Mouse (Mus musculus) limb, embryonic 14.5 days (tissue): ENCODE measurements around the gene Pabpn1l. TPM values are rescaled to one million over a fixed set of nuclear protein-coding genes. Genes with fewer than 3 reads are reported as not detected.

Experiments
- ATAC-seq: fragments of 200-750 bp; cut with Nextera tagmentation; 2 replicates; pipeline ENCODE4 v1.8.0; 2017; ENCODE audit warnings: low read depth, moderate number of reproducible peaks, moderate TSS enrichment; ENCODE audit not compliant: low FRiP score
- DNase-seq: peaks from one replicate; pipeline ENCODE4 v3.0.0-alpha.2; 2015; ENCODE audit warnings: low spot score
- H3K27ac ChIP-seq: fragments of 300-500 bp; sonication (generic); replicated peaks from 2 replicates; pipeline ENCODE4 v1.5.1; 2014; ENCODE audit warnings: low read depth, mild to moderate bottlenecking, low read length, moderate library complexity, mixed read lengths
- H3K27me3 ChIP-seq: fragments of 300-500 bp; sonication (generic); 2 replicates; pipeline ENCODE4 v1.6.1; 2014; ENCODE audit warnings: low read length, mixed read lengths; ENCODE audit not compliant: control insufficient read depth, insufficient read depth
- H3K36me3 ChIP-seq: fragments of 300-500 bp; sonication (generic); 2 replicates; pipeline ENCODE4 v1.6.1; 2014; ENCODE audit warnings: mild to moderate bottlenecking, low read length, moderate library complexity, mixed read lengths; ENCODE audit not compliant: control insufficient read depth, insufficient read depth
- H3K4me1 ChIP-seq: fragments of 300-500 bp; sonication (generic); 2 replicates; pipeline ENCODE4 v1.6.1; 2014; ENCODE audit warnings: antibody characterized with exemption, low read length, mixed read lengths; ENCODE audit not compliant: control insufficient read depth, insufficient read depth
- H3K4me2 ChIP-seq: fragments of 300-500 bp; sonication (generic); replicated peaks from 2 replicates; pipeline ENCODE4 v1.6.1; 2014; ENCODE audit warnings: low read depth, mild to moderate bottlenecking, low read length, moderate library complexity; ENCODE audit not compliant: severe bottlenecking
- H3K4me3 ChIP-seq: fragments of 300-500 bp; sonication (generic); replicated peaks from 2 replicates; pipeline ENCODE4 v1.5.1; 2014; ENCODE audit warnings: low read length
- H3K9ac ChIP-seq: fragments of 300-500 bp; sonication (generic); 2 replicates; pipeline ENCODE4 v1.6.1; 2014; ENCODE audit warnings: mild to moderate bottlenecking, low read depth, low read length, moderate library complexity; ENCODE audit not compliant: severe bottlenecking
- H3K9me3 ChIP-seq: fragments of 300-500 bp; sonication (generic); 2 replicates; pipeline ENCODE4 v1.6.1; 2016; ENCODE audit warnings: low read length; ENCODE audit not compliant: control insufficient read depth
- POLR2A ChIP-seq: fragments of 200-500 bp; IDR thresholded peaks from 2 replicates; pipeline ENCODE4 v1.8.0; 2012; ENCODE audit warnings: inconsistent platforms, mild to moderate bottlenecking, moderate library complexity, borderline replicate concordance; ENCODE audit not compliant: insufficient read depth, insufficient read length; ENCODE audit errors: extremely low read depth
- WGBS: fragments of 180-500 bp; shearing (Covaris S2); extraction: QIAGEN DNeasy Blood & Tissue Kit; methylation state at CpG from one replicate; pipeline ENCODE4 v1.1.7; 2014; 5-methylcytosine and 5-hydroxymethylcytosine counted together
- polyA plus RNA-seq, 2 experiments: library from polyadenylated mRNA; depleted of rRNA in 1 of 2; stranded (reverse) in 1 of 2; unstranded in 1 of 2; fragments of >200 nt; fragmentation: Nextera tagmentation in 1 of 2; extraction: Ambion mirVana in 1 of 2; gene quantifications; 2 replicates each; pipeline versions ENCODE4 v1.2.1 to v1.2.3; 2012 to 2014

Gene Pabpn1l
- polyA plus RNA-seq, 2 experiments = 0.05 TPM; not detected in 1

- no peaks in the 10 kb centered on the region for H3K36me3 ChIP-seq
- no peak for TF ChIP-seq POLR2A
- no peak for ATAC-seq
- no peak overlapping the region for H3K4me2 ChIP-seq
- H3K4me3 ChIP-seq = no peak overlapping the region
- no peak overlapping the region for H3K9ac ChIP-seq
- no peak for DNase-seq
- H3K27me3 ChIP-seq = no peaks in the 10 kb centered on the region
- no peaks in the 10 kb centered on the region for H3K9me3 ChIP-seq
- peaks cover 46% of the 10 kb centered on the region for H3K4me1 ChIP-seq
- peak overlapping the region; percentile 33; the same call in 1 of the 2 replicates for H3K27ac ChIP-seq
- 32% methylated on average over 12 of the region's 12 CpGs for WGBS
Observed at GRCm38 (mm10) chr8:122666827-122667226, 44.3 kb upstream of the Pabpn1l start.

GRCm38 (mm10) chr8:122666338-122666764 lies 43.8 kb upstream of the Pabpn1l start:
- 32% methylated on average over 9 of the region's 9 CpGs for WGBS
- Histone ChIP-seq H3K9ac (no peak overlapping the region), H3K27me3 (no peaks in the 10 kb centered on the region), H3K4me2 (no peak overlapping the region; the same call in 1 of the 2 replicates), H3K4me3 (no peak overlapping the region), H3K36me3 (no peaks in the 10 kb centered on the region), H3K9me3 (no peaks in the 10 kb centered on the region), H3K4me1 (peaks cover 50% of the 10 kb centered on the region), H3K27ac (0 out of 2 replicates have a peak overlapping the region, but pooled peaks have one; percentile 33)
- no peak for TF ChIP-seq POLR2A
- ATAC-seq = no peak
- DNase-seq = no peak

- DNase-seq (peak; percentile 78), ATAC-seq (peak; percentile 57)
- H3K4me3 ChIP-seq = no peak overlapping the region
- no peaks in the 10 kb centered on the region for H3K9me3 ChIP-seq
- 0 out of 2 replicates have a peak overlapping the region, but pooled peaks have one; percentile 49 for H3K27ac ChIP-seq
- peak overlapping the region; percentile 26 for H3K4me2 ChIP-seq
- no peaks in the 10 kb centered on the region for H3K36me3 ChIP-seq
- H3K27me3 ChIP-seq = no peaks in the 10 kb centered on the region
- peaks cover 56% of the 10 kb centered on the region for H3K4me1 ChIP-seq
- WGBS = 40% methylated on average over 12 of the region's 14 CpGs
- no peak for TF ChIP-seq POLR2A
- no peak overlapping the region for H3K9ac ChIP-seq
Observed at GRCm38 (mm10) chr8:122665667-122666316, 43.3 kb upstream of the Pabpn1l start.

GRCm38 (mm10) chr8:122665221-122665620 lies 42.7 kb upstream of the Pabpn1l start:
- peaks cover 60% of the 10 kb centered on the region for H3K4me1 ChIP-seq
- ATAC-seq (peak; percentile 62), DNase-seq (peak; percentile 67)
- H3K27me3 ChIP-seq = no peaks in the 10 kb centered on the region
- H3K27ac ChIP-seq = peak overlapping the region; percentile 49; the same call in 1 of the 2 replicates
- TF ChIP-seq POLR2A = no peak
- 13% methylated on average over 8 of the region's 8 CpGs for WGBS
- no peaks in the 10 kb centered on the region for H3K36me3 ChIP-seq
- no peaks in the 10 kb centered on the region for H3K9me3 ChIP-seq
- peak overlapping the region; percentile 26 for H3K4me2 ChIP-seq
- no peak overlapping the region for H3K9ac ChIP-seq
- no peak overlapping the region for H3K4me3 ChIP-seq

- Histone ChIP-seq H3K9ac (no peak overlapping the region), H3K4me1 (peaks cover 67% of the 10 kb centered on the region), H3K27ac (no peak overlapping the region), H3K9me3 (no peaks in the 10 kb centered on the region), H3K4me3 (no peak overlapping the region), H3K36me3 (no peaks in the 10 kb centered on the region), H3K27me3 (no peaks in the 10 kb centered on the region), H3K4me2 (no peak overlapping the region)
- no peak for TF ChIP-seq POLR2A
- DNase-seq (no peak), ATAC-seq (no peak)
- WGBS = 41% methylated on average over 5 of the region's 5 CpGs
Observed at GRCm38 (mm10) chr8:122663670-122664069, 41.1 kb upstream of the Pabpn1l start.
